Mouse (Mus musculus): Measurements from ENCODE around the gene Pip5k1c. TPM values are rescaled to one million over a fixed set of nuclear protein-coding genes. Genes with fewer than 3 reads are reported as not detected.

Gene Pip5k1c
- polyA plus RNA-seq, 1 experiment from 2014 or later, result 13.4 TPM

GRCm38 (mm10) chr10:81261025-81261424, 31.7 kb upstream of the Pip5k1c start:
- peaks cover 45% of the 10 kb centered on the region for H3K27me3 ChIP-seq
- no peak overlapping the region for H3K4me3 ChIP-seq (replicated peaks)
- H3K4me1 ChIP-seq (replicated peaks), result peaks cover 25% of the 10 kb centered on the region
- H3K36me3 ChIP-seq (replicated peaks), result peaks cover 28% of the 10 kb centered on the region
- ATAC-seq (ENCODE audit: insufficient read depth), result no peak
- 83% methylated on average over 4 of the region's 4 CpGs for WGBS (ENCODE audit: insufficient replicate concordance)
- H3K4me2 ChIP-seq, result no peak overlapping the region
- no peaks in the 10 kb centered on the region for H3K9me3 ChIP-seq (replicated peaks)
- no peak overlapping the region for H3K27ac ChIP-seq (replicated peaks)
- no peak overlapping the region for H3K9ac ChIP-seq

DNA sequence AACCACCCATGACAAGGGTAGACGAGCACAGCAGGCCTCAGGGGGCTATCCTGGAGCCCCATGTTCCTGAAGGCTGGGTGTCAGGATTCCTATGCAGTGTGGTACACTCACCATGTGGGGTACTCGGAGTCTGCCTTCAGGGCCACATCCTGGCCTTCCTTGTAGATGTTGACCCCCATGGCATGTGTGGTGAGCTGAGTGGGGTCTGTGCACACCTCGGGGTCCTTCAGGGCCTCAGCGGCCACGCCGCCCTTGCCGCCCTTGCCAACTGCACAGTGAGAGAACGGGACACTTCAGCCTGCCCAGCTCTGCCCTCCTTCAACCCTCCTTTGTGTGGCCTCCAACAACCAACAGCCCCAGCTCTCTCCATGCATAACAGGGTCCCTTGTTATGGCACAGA, 27.2 kb upstream of the Pip5k1c start:
- ATAC-seq (ENCODE audit: insufficient read depth), result no peak
- Histone ChIP-seq H3K4me1 (replicated peaks) (peaks cover 40% of the 10 kb centered on the region), H3K4me2 (peak overlapping the region; percentile 74), H3K9me3 (replicated peaks) (no peaks in the 10 kb centered on the region), H3K27me3 (no peaks in the 10 kb centered on the region), H3K36me3 (replicated peaks) (peaks cover 30% of the 10 kb centered on the region), H3K27ac (replicated peaks) (peak overlapping the region; percentile 84; the same call in 1 of the 2 replicates), H3K9ac (peak overlapping the region; percentile 72), H3K4me3 (replicated peaks) (peak overlapping the region; percentile 84)
- 78% methylated on average over 8 of the region's 8 CpGs for WGBS (ENCODE audit: insufficient replicate concordance)

- H3K36me3 ChIP-seq (replicated peaks), result peaks cover 38% of the 10 kb centered on the region
- under 1% methylated on average over 48 of the region's 48 CpGs for WGBS (ENCODE audit: insufficient replicate concordance)
- peak; percentile 95 for ATAC-seq (ENCODE audit: insufficient read depth)
These were observed 26.3 kb upstream of the Pip5k1c start, which contains the start of the genes Mrpl54 and Apba3 for GRCm38 (mm10) chr10:81266211-81267105. Gene Mrpl54 (minus strand): TSS chr10:81266934. Gene Apba3 (plus strand): TSS chr10:81266960.

DNA sequence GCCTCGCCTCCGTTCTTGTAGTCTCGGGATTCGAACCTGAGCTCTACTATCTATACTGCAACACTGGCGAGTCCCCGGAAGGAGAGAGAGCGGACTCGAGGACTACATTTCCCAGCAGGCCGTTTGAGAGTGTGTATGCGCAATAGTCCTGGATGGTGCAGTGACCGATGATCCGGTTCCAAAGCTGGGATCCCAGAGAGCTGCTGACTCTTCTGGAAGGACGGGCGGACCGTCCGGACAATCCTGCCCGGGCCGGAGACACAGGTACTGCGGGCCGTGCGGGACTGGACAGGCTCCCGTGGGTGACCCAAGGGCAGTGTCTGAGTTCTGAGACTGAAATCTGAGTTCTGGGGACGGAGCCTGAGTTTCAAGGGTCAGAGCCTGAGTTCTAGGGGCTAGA, 24.7 kb upstream of the Pip5k1c start:
- ATAC-seq (ENCODE audit: insufficient read depth), result peak; percentile 25; the same call in 1 of the 2 replicates
- H3K4me2 ChIP-seq, result peak overlapping the region; percentile 74
- H3K4me1 ChIP-seq (replicated peaks), result peaks cover 40% of the 10 kb centered on the region
- peak overlapping the region; percentile 66 for H3K9ac ChIP-seq
- peaks cover 51% of the 10 kb centered on the region for H3K36me3 ChIP-seq (replicated peaks)
- H3K27me3 ChIP-seq, result no peaks in the 10 kb centered on the region
- peak overlapping the region; percentile 52 for H3K27ac ChIP-seq (replicated peaks)
- no peaks in the 10 kb centered on the region for H3K9me3 ChIP-seq (replicated peaks)
- peak overlapping the region; percentile 65 for H3K4me3 ChIP-seq (replicated peaks)
- 4% methylated on average over 23 of the region's 23 CpGs for WGBS (ENCODE audit: insufficient replicate concordance)

More at GRCm38 (mm10) chr10:81266211-81267105, 26.3 kb upstream of the Pip5k1c start, which contains the start of the genes Mrpl54 and Apba3:
- Histone ChIP-seq H3K4me2 (peak within 1 kb of the TSS; percentile 74), H3K9me3 (replicated peaks) (no peaks in the 10 kb centered on the region), H3K9ac (peak within 1 kb of the TSS; percentile 72), H3K27ac (replicated peaks) (peak within 1 kb of the TSS; percentile 84), H3K27me3 (no peaks in the 10 kb centered on the region), H3K4me3 (replicated peaks) (peak within 1 kb of the TSS; percentile 84), H3K4me1 (replicated peaks) (peaks cover 40% of the 10 kb centered on the region)

DNA sequence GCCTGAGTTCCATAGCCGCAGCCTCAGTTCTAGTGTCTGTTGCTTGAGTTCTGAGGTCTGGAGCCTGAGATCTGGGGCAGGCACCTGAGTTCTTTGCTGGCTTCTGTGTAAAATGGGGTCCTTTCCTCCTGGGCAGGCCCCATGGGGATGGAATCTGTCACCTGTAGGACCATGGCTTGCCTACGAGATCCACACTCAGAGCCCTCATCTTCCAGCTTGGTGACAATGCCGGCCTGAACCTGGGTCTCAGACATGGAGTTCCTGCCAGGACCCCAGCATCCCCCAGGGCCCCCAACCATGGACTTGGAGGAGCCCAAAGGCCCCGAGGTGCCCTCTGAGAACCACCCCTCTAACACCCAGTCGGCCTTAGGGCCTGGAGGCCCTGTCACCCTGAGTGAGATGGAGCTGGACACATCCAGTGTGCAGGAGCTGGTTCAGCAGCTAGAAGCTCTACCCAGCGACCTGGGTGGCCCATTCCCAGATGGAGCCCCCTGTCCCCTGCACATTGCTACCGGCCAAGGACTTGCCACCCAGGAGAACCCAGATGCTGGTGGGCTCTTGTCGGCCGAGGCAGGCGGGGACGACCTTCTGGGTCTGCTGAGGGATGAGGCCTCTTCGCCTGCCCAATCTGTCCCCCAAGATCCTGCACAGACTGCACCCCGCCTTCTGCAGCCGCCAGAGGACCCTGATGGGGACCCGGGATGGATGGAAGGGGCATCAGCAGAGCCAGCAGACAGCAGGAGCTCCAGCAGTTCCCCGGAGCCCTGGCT, 23.9 kb upstream of the Pip5k1c start:
- ATAC-seq (ENCODE audit: insufficient read depth), result no peak
- Histone ChIP-seq H3K4me2 (peak overlapping the region; percentile 74), H3K36me3 (replicated peaks) (peaks cover 52% of the 10 kb centered on the region), H3K4me1 (replicated peaks) (peaks cover 40% of the 10 kb centered on the region), H3K9ac (peak overlapping the region; percentile 66), H3K4me3 (replicated peaks) (peak overlapping the region; percentile 65), H3K9me3 (replicated peaks) (no peaks in the 10 kb centered on the region), H3K27me3 (no peaks in the 10 kb centered on the region), H3K27ac (replicated peaks) (peak overlapping the region; percentile 52; the same call in 1 of the 2 replicates)
- WGBS (ENCODE audit: insufficient replicate concordance), result 65% methylated on average over 16 of the region's 16 CpGs

GRCm38 (mm10) chr10:81272356-81272755, 20.4 kb upstream of the Pip5k1c start:
- Histone ChIP-seq H3K36me3 (replicated peaks) (peaks cover 36% of the 10 kb centered on the region), H3K4me1 (replicated peaks) (peaks cover 22% of the 10 kb centered on the region), H3K27me3 (no peaks in the 10 kb centered on the region), H3K27ac (replicated peaks) (no peak overlapping the region), H3K9me3 (replicated peaks) (no peaks in the 10 kb centered on the region), H3K4me2 (no peak overlapping the region), H3K4me3 (replicated peaks) (no peak overlapping the region), H3K9ac (no peak overlapping the region)
- ATAC-seq (ENCODE audit: insufficient read depth), result no peak
- WGBS (ENCODE audit: insufficient replicate concordance), result 88% methylated on average over 21 of the region's 21 CpGs

GRCm38 (mm10) chr10:81273842-81274241, 18.9 kb upstream of the Pip5k1c start:
- H3K4me3 ChIP-seq (replicated peaks), result no peak overlapping the region

GRCm38 (mm10) chr10:81277676-81278075, 15.1 kb upstream of the Pip5k1c start:
- H3K4me3 ChIP-seq (replicated peaks), result no peak overlapping the region
- H3K9me3 ChIP-seq (replicated peaks), result no peaks in the 10 kb centered on the region
- no peak overlapping the region for H3K4me2 ChIP-seq
- 71% methylated on average over 22 of the region's 22 CpGs for WGBS (ENCODE audit: insufficient replicate concordance)
- H3K36me3 ChIP-seq (replicated peaks), result peaks cover 13% of the 10 kb centered on the region
- no peak for ATAC-seq (ENCODE audit: insufficient read depth)
- H3K27ac ChIP-seq (replicated peaks), result no peak overlapping the region
- H3K27me3 ChIP-seq, result peaks cover 34% of the 10 kb centered on the region
- no peak overlapping the region for H3K9ac ChIP-seq
- no peaks in the 10 kb centered on the region for H3K4me1 ChIP-seq (replicated peaks)

More at GRCm38 (mm10) chr10:81273842-81274241, 18.9 kb upstream of the Pip5k1c start:
- H3K4me1 ChIP-seq (replicated peaks), result peaks cover 7% of the 10 kb centered on the region
- H3K9me3 ChIP-seq (replicated peaks), result no peaks in the 10 kb centered on the region
- no peak for ATAC-seq (ENCODE audit: insufficient read depth)
- H3K4me2 ChIP-seq, result no peak overlapping the region
- H3K27me3 ChIP-seq, result no peaks in the 10 kb centered on the region
- 85% methylated on average over 19 of the region's 19 CpGs for WGBS (ENCODE audit: insufficient replicate concordance)
- H3K36me3 ChIP-seq (replicated peaks), result peaks cover 36% of the 10 kb centered on the region
- no peak overlapping the region for H3K27ac ChIP-seq (replicated peaks)
- no peak overlapping the region for H3K9ac ChIP-seq

GRCm38 (mm10) chr10:81279496-81279895, 13.3 kb upstream of the Pip5k1c start:
- Histone ChIP-seq H3K27ac (replicated peaks) (no peak overlapping the region), H3K4me3 (replicated peaks) (no peak overlapping the region), H3K27me3 (peaks cover 52% of the 10 kb centered on the region), H3K9me3 (replicated peaks) (no peaks in the 10 kb centered on the region), H3K4me1 (replicated peaks) (no peaks in the 10 kb centered on the region), H3K9ac (no peak overlapping the region), H3K36me3 (replicated peaks) (no peaks in the 10 kb centered on the region), H3K4me2 (no peak overlapping the region)
- 29% methylated on average over 10 of the region's 10 CpGs for WGBS (ENCODE audit: insufficient replicate concordance)
- no peak for ATAC-seq (ENCODE audit: insufficient read depth)

GRCm38 (mm10) chr10:81284189-81284588, 8.6 kb upstream of the Pip5k1c start:
- no peak overlapping the region for H3K4me2 ChIP-seq
- H3K9ac ChIP-seq, result no peak overlapping the region
- H3K27ac ChIP-seq (replicated peaks), result no peak overlapping the region
- peaks cover 86% of the 10 kb centered on the region for H3K27me3 ChIP-seq
- no peaks in the 10 kb centered on the region for H3K9me3 ChIP-seq (replicated peaks)
- no peak for ATAC-seq (ENCODE audit: insufficient read depth)
- WGBS (ENCODE audit: insufficient replicate concordance), result 59% methylated on average over 6 of the region's 6 CpGs
- no peaks in the 10 kb centered on the region for H3K36me3 ChIP-seq (replicated peaks)
- H3K4me3 ChIP-seq (replicated peaks), result no peak overlapping the region
- peaks cover 33% of the 10 kb centered on the region for H3K4me1 ChIP-seq (replicated peaks)

GRCm38 (mm10) chr10:81284719-81285118, 8.0 kb upstream of the Pip5k1c start:
- Histone ChIP-seq H3K27ac (replicated peaks) (no peak overlapping the region), H3K27me3 (peaks cover 81% of the 10 kb centered on the region), H3K4me2 (peak overlapping the region; percentile 77; the same call in 1 of the 2 replicates), H3K4me3 (replicated peaks) (peak overlapping the region; percentile 47; the same call in 1 of the 2 replicates), H3K4me1 (replicated peaks) (peaks cover 37% of the 10 kb centered on the region), H3K36me3 (replicated peaks) (no peaks in the 10 kb centered on the region), H3K9me3 (replicated peaks) (no peaks in the 10 kb centered on the region), H3K9ac (no peak overlapping the region)
- no peak for ATAC-seq (ENCODE audit: insufficient read depth)
- WGBS (ENCODE audit: insufficient replicate concordance), result 19% methylated on average over 17 of the region's 17 CpGs
